Mouse (Mus musculus): ENCODE measurements around the gene Olfr97. TPM values are rescaled to one million over a fixed set of nuclear protein-coding genes. Genes with fewer than 3 reads are reported as not detected.
"Not testable (repeated sequence)": the region's sequence is repeated elsewhere in the genome, so short reads cannot be mapped to it uniquely, and the experiment has no call there.

Gene Olfr97
- total RNA-seq (2021) = not detected
- long read RNA-seq, experiment 1 = 0 reads
- long read RNA-seq, experiment 2 = 0 reads

- DNase-seq (ENCODE audit: low spot score in 2 of 2) = not testable (repeated sequence)
Measured at GRCm38 (mm10) chr17:37237230-37237629, at the start of gene Olfr97. Olfr97 (minus strand) TSS chr17:37237330.

DNA sequence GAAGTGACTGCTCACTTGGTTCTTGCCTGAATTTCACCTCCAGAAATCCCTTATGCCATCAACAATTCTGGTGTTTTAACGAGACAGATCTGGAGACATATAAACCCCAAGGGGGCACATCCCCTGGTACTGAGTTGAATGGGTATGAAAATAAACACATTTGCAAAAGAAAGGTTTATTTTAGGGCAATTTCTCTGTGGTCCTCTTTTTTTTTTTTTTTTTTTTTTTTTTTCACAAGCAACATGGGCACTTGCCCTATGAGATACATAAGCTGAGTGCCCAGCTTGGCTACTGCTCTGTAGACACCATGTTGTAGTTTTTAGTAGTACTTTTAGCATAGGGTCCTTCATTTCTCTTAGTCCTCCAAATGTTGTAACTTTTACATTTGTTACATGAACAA lies 46.2 kb upstream of the Olfr97 start, which contains the start of gene Olfr99:
Gene Olfr99, minus strand, starts transcription at position 101 of the 400 bp plus-strand sequence.
- no peak for DNase-seq (ENCODE audit: low spot score in 2 of 2)

DNA sequence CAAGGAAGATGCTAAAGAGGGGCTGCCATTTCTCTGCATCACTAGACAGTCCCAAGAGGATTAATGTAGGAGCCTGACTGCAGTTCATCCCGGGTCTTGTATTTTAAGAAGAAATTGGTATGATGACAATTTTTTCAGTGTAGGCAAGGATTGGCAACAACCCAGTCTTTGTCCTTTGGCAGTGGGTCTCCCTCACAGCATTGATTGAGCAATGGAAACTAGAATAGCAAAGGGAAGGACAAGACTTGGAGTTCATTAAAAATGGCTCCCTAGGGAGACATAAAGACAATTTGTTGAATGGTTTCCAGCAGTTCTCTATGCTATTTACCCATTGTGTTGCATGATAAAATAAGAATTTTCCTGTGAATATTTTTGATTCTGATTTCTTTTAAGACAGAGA lies 43.2 kb upstream of the Olfr97 start:
- no peak for DNase-seq (ENCODE audit: low spot score in 2 of 2)

GRCm38 (mm10) chr17:37276573-37276972 lies 39.4 kb upstream of the Olfr97 start:
- no peak for DNase-seq (ENCODE audit: low spot score in 2 of 2)

- no peak for DNase-seq (ENCODE audit: low spot score in 2 of 2)
Measured at GRCm38 (mm10) chr17:37275626-37276248, 38.6 kb upstream of the Olfr97 start.

GRCm38 (mm10) chr17:37270702-37271092 lies 33.6 kb upstream of the Olfr97 start:
- DNase-seq (ENCODE audit: low spot score in 2 of 2) = peak in 1 of 2 experiments; percentile 37

GRCm38 (mm10) chr17:37270058-37270701 lies 33.0 kb upstream of the Olfr97 start, which contains the start of gene H2-M3:
H2-M3 (plus strand) TSS chr17:37270220.
- DNase-seq (ENCODE audit: low spot score in 2 of 2) = peak; percentile 91

DNA sequence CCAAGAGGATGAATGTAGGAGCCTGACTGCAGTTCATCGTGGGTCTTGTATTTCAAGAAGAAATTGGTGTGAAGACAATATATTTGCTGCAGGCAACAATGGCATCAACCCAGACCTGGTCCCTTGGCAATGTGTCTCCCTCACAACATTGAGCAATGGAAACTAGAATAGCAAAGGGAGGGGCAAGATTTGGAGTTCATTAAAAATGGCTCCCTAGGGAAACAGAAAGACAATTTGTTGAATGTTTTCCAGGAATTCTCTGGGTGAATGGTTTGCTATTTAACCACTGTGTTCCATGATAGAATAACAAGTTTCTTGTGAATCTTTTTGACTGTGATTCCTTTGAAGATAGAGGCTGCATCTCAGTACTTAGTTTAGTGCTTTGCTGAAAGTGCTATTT lies 26.5 kb upstream of the Olfr97 start, which contains the start of gene Olfr98:
Gene Olfr98, minus strand, starts transcription at position 124 of the 400 bp plus-strand sequence.
- DNase-seq (ENCODE audit: low spot score in 2 of 2) = no peak

DNA sequence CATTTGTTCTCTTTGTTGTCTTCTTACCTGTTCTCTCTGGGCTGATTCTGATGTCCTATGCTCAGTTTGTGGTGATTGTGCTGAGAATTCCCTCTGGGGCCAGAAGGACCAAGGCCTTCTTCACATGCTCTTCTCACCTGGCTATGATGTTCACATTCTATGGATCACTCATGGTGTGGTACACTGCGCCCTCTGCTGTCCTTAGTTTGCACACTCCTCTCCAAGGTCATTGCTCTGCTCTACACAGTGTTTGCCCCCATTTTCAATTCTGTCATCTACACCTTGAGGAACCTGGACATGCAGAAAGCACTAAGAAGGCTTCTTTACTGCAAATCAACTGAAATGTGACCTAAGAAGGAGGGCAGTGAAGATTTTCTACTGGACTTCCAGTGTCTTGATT lies 13.4 kb upstream of the Olfr97 start:
- DNase-seq (ENCODE audit: low spot score in 2 of 2) = peak; percentile 9 to 25

GRCm38 (mm10) chr17:37249460-37249859 lies 12.3 kb upstream of the Olfr97 start:
- DNase-seq (ENCODE audit: low spot score in 2 of 2) = no peak

- peak; percentile 20 to 33 for DNase-seq (ENCODE audit: low spot score in 2 of 2)
Measured at GRCm38 (mm10) chr17:37246715-37247114, 9.6 kb upstream of the Olfr97 start.

- DNase-seq (ENCODE audit: low spot score in 2 of 2) = no peak
Measured at GRCm38 (mm10) chr17:37242198-37242597, 5.1 kb upstream of the Olfr97 start.

DNA sequence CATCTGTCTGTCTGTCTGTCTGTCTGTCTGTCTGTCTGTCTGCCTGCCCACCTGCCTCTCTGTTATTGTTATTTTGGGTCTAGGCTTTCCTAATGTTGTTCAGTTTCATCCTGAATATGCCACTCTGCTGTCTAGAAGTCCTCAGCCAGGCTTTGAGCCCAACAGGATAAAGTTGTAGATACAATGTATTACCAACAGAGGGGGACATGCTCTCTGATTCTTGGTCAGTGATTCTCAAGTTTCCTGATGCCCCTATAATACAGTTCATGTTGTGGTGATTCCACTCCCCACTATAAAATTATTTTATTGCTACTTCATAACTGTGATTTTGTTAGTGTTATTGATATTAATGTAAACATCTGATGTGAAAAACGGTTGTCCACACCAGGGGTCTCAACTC lies 15.3 kb downstream of the Olfr97 start:
- DNase-seq (ENCODE audit: low spot score in 2 of 2) = no peak

DNA sequence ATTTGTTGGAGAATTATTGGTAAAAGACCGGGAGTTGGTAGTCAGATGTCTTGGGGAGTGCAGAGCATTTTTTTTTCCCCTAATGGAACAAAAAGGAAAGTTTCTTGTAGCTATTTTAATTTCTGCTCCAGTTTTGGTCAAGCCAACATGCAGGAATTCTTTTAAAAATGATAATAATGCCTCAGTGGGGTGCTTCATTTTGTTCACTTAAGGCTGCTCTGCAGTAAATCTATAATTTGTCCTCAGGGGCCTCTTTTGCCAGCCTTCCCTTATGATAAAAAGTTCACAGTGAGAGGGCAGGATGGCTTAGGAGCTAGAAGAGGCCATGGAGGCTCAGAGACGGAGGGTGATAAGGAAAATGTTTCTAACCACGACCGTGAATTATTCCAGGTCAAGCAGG lies 17.3 kb downstream of the Olfr97 start, which contains the start of gene Olfr96:
Gene Olfr96, plus strand, starts transcription at position 301 of the 400 bp plus-strand sequence.
- no peak for DNase-seq (ENCODE audit: low spot score in 2 of 2)

GRCm38 (mm10) chr17:37218486-37218885 lies 18.6 kb downstream of the Olfr97 start:
- DNase-seq (ENCODE audit: low spot score in 2 of 2) = no peak

DNA sequence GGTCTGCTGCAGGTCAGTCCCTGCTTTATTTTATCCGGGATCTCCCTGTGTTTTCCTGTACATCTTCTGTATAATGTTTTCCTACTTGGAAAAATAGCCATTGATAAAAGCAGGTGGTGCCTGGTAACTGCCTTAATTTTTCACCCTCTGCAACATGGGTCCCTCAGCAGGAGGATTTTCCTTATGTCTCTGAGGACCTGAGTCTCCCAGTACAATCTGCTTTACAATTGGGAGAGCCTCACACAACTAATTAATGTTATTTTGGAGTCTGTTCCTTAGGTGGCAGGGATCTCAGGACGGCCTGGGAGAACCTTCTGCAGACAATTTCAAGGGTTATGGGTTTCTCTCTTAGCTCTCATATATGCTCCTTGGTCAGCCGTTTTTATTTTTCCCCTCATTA lies 24.1 kb downstream of the Olfr97 start, which contains the start of gene Olfr95:
Gene Olfr95, minus strand, starts transcription at position 101 of the 400 bp plus-strand sequence.
- no peak for DNase-seq (ENCODE audit: low spot score in 2 of 2)

- DNase-seq (ENCODE audit: low spot score in 2 of 2) = no peak
Measured at GRCm38 (mm10) chr17:37210884-37211768, 26.0 kb downstream of the Olfr97 start.

DNA sequence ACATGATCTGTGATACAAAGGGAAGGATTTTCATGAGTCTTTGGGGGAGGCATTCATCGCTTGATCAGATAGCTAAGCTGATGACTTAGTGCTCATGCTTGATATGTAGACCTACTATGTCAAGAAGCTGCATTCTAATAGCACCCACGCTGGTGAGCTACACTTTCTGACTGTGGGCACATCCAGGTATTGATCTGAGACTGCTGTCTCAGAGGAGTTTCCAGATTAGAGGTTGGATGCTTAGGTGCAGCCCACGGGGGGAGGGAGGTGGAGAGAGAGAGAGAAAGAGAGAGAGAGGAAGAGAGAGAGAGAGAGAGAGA lies 33.3 kb downstream of the Olfr97 start:
- no peak for DNase-seq (ENCODE audit: low spot score in 2 of 2)

DNA sequence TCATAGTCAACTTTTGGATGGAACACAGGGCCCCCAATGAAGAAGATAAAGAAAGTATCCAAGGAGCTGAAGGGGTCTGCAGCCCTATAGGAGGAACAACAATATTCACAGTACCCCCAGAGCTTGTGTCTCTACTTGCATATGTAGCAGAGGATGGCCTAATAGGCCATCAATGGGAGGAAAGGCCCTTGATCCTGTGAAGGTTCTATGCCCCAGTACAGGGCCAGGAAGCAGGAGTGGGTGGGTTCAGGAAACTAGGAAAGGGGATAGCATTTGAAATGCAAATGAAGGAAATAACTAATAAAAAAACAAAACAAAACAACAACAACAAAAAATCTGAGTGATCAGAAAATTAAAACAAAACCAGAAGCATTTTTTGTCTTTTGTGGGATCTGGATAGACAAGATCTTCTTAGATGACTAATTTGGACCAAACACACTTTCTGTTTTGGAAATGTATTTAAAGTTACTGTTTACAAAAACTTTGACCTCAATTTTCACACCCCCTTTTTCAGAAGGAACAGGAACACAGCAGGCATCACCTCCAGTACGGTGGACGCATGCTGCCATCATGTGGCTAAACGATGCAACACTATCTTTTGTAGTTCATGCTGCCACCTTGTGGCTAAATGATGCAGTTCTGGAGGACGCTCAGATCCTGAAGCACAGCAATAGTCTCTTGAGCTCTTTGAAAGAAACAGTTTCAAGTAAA lies 33.8 kb downstream of the Olfr97 start:
- DNase-seq (ENCODE audit: low spot score in 2 of 2) = peak; percentile 65 to 77

- DNase-seq (ENCODE audit: low spot score in 2 of 2) = no peak
Measured at GRCm38 (mm10) chr17:37200894-37201293, 36.2 kb downstream of the Olfr97 start, which contains the start of gene Olfr94. Olfr94 (minus strand) TSS chr17:37200994.
